Mouse (Mus musculus): ENCODE measurements around the gene Odf3l1. TPM values are rescaled to one million over a fixed set of nuclear protein-coding genes. Genes with fewer than 3 reads are reported as not detected.

Odf3l1 gene
- total and polyA plus RNA-seq, 3 experiments, result not detected

- H3K36me3 ChIP-seq (ENCODE audit: control insufficient read depth in 1 of 2, insufficient read depth in 2 of 2, low read length in 2 of 2), result no peaks in the 10 kb centered on the region
- no peak for DNase-seq (ENCODE audit: low read depth, low spot score)
- H3K79me2 ChIP-seq (ENCODE audit: control insufficient read depth, insufficient read depth, low read length, poor library complexity), result no peaks in the 10 kb centered on the region
- no peak overlapping the region for H3K9ac ChIP-seq (ENCODE audit: control insufficient read depth, low read depth, low read length, poor library complexity, severe bottlenecking)
- TF ChIP-seq TAL1 (IDR thresholded peaks at IDR 0.05; ENCODE audit: low read length), result no peak
- no peak for TF ChIP-seq RAD21 (IDR thresholded peaks at IDR 0.05; ENCODE audit: low read depth, low read length)
- TF ChIP-seq ZKSCAN1 (IDR thresholded peaks at IDR 0.05; ENCODE audit: low read depth, low read length), result no peak
- TF ChIP-seq USF2 (IDR thresholded peaks at IDR 0.05; ENCODE audit: borderline replicate concordance in 1 of 2, insufficient read depth in 1 of 2, low read depth in 1 of 2, low read length in 2 of 2), result no peak
- TF ChIP-seq SMC3 (IDR thresholded peaks at IDR 0.05; ENCODE audit: low read depth, low read length), result no peak
- no peak for TF ChIP-seq MAX (IDR thresholded peaks at IDR 0.05; ENCODE audit: low read length)
- no peak for TF ChIP-seq SIN3A (IDR thresholded peaks at IDR 0.05; ENCODE audit: low read length)
- no peak for TF ChIP-seq CHD1 (IDR thresholded peaks at IDR 0.05; ENCODE audit: low read depth, low read length)
- TF ChIP-seq KAT2A (conservative IDR thresholded peaks at IDR 0.05; ENCODE audit: low read depth, low read length), result no peak
- TF ChIP-seq USF1 (IDR thresholded peaks at IDR 0.05; ENCODE audit: low read depth, low read length), result no peak
- TF ChIP-seq ZMIZ1 (IDR thresholded peaks at IDR 0.05; ENCODE audit: low read depth, low read length), result no peak
- TF ChIP-seq POLR2A (IDR thresholded peaks at IDR 0.05; ENCODE audit: control insufficient read depth in 1 of 2, insufficient read depth in 1 of 2, low read depth in 1 of 2, low read length in 2 of 2, poor library complexity in 1 of 2), result no peak
- no peak for TF ChIP-seq ZC3H11A (IDR thresholded peaks at IDR 0.05; ENCODE audit: low read depth, low read length)
- no peak for TF ChIP-seq UBTF (IDR thresholded peaks at IDR 0.05; ENCODE audit: borderline replicate concordance, insufficient read depth, low read depth, low read length)
- TF ChIP-seq TCF12 (IDR thresholded peaks at IDR 0.05; ENCODE audit: low read depth, low read length), result no peak
- H3K9me3 ChIP-seq (replicated peaks; ENCODE audit: insufficient read depth, low read length), result no peaks in the 10 kb centered on the region
- no peaks in the 10 kb centered on the region for H3K4me1 ChIP-seq (ENCODE audit: control insufficient read depth in 1 of 2, insufficient read depth in 2 of 2, low read length in 2 of 2)
- no peak overlapping the region for H3K27ac ChIP-seq (ENCODE audit: control insufficient read depth, low read depth, low read length)
- H3K4me3 ChIP-seq (ENCODE audit: control insufficient read depth in 1 of 2, insufficient read depth in 1 of 2, low read depth in 2 of 2, low read length in 2 of 2), result no peak overlapping the region
- no peaks in the 10 kb centered on the region for H3K27me3 ChIP-seq (ENCODE audit: control insufficient read depth in 1 of 2, insufficient read depth in 2 of 2, low read length in 2 of 2)
These were observed 19.0 kb upstream of the Odf3l1 start for GRCm38 (mm10) chr9:56883470-56883869.

DNA sequence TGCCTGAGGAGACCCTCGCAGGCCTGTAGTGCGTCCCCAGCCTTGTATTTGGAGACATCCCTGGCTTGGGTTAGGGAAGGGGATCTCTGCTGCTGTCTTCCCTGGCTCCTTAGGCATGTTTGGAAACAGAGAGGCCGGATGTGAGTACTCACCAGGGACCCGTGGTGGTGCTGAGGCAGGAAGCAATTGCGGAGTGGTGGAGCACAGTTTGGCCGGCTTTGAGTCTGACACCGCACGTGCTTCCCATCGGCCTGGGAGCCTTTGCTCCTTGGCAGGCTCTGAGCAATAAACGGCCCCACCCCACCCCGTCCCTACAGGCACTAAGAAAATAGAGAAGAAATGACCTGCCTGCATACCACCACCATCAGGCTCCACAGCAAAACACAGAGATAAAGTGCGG is 18.3 kb upstream of the Odf3l1 start:
- DNase-seq (ENCODE audit: low read depth, low spot score), result no peak
- H3K79me2 ChIP-seq (ENCODE audit: control insufficient read depth, insufficient read depth, low read length, poor library complexity), result no peaks in the 10 kb centered on the region
- H3K27me3 ChIP-seq (ENCODE audit: control insufficient read depth in 1 of 2, insufficient read depth in 2 of 2, low read length in 2 of 2), result no peaks in the 10 kb centered on the region
- H3K4me3 ChIP-seq (ENCODE audit: control insufficient read depth in 1 of 2, insufficient read depth in 1 of 2, low read depth in 2 of 2, low read length in 2 of 2), result no peak overlapping the region
- H3K4me1 ChIP-seq (ENCODE audit: control insufficient read depth in 1 of 2, insufficient read depth in 2 of 2, low read length in 2 of 2), result no peaks in the 10 kb centered on the region
- H3K9ac ChIP-seq (ENCODE audit: control insufficient read depth, low read depth, low read length, poor library complexity, severe bottlenecking), result no peak overlapping the region
- H3K36me3 ChIP-seq (ENCODE audit: control insufficient read depth in 1 of 2, insufficient read depth in 2 of 2, low read length in 2 of 2), result no peaks in the 10 kb centered on the region
- no peaks in the 10 kb centered on the region for H3K9me3 ChIP-seq (replicated peaks; ENCODE audit: insufficient read depth, low read length)
- TF ChIP-seq ETS1 (IDR thresholded peaks at IDR 0.05; ENCODE audit: low read depth, low read length) (no peak), ZNF384 (IDR thresholded peaks at IDR 0.05; ENCODE audit: low read depth, low read length) (no peak), JUND (IDR thresholded peaks at IDR 0.05; ENCODE audit: low read depth, low read length) (no peak), ZMIZ1 (IDR thresholded peaks at IDR 0.05; ENCODE audit: low read depth, low read length) (no peak), TAL1 (IDR thresholded peaks at IDR 0.05; ENCODE audit: low read length) (no peak), SIN3A (IDR thresholded peaks at IDR 0.05; ENCODE audit: low read length) (no peak), ZC3H11A (IDR thresholded peaks at IDR 0.05; ENCODE audit: low read depth, low read length) (no peak), BHLHE40 (IDR thresholded peaks at IDR 0.05; ENCODE audit: borderline replicate concordance, low read depth, low read length) (no peak), E2F4 (IDR thresholded peaks at IDR 0.05; ENCODE audit: borderline replicate concordance, low read depth, low read length) (no peak), MAZ (IDR thresholded peaks at IDR 0.05; ENCODE audit: low read depth, low read length) (no peak), MAFK (IDR thresholded peaks at IDR 0.05; ENCODE audit: borderline replicate concordance, low read depth, low read length) (no peak), CHD1 (IDR thresholded peaks at IDR 0.05; ENCODE audit: low read depth, low read length) (no peak), CTCF (IDR thresholded peaks at IDR 0.05 in 2 of 3, conservative IDR thresholded peaks at IDR 0.05 in 1 of 3; ENCODE audit: control insufficient read depth in 1 of 3, insufficient read depth in 1 of 3, low read depth in 2 of 3, low read length in 3 of 3, poor library complexity in 1 of 3, severe bottlenecking in 1 of 3) (no peak), RCOR1 (IDR thresholded peaks at IDR 0.05; ENCODE audit: low read depth, low read length) (no peak), ELF1 (IDR thresholded peaks at IDR 0.05; ENCODE audit: low read depth, low read length) (no peak), GABPA (IDR thresholded peaks at IDR 0.05; ENCODE audit: low read depth, low read length) (no peak), MEF2A (IDR thresholded peaks at IDR 0.05; ENCODE audit: extremely low read depth, insufficient replicate concordance, low read depth, low read length, poor library complexity, severe bottlenecking) (no peak)
- no peak overlapping the region for H3K27ac ChIP-seq (ENCODE audit: control insufficient read depth, low read depth, low read length)
